Mouse (Mus musculus) ES-Bruce4 (cell line): ENCODE measurements at regions not wholly inside any gene's neighbourhood (a gene's known extent, or its start where the extent isn't known, plus 50 kb on each side); places are given as distances from the start of the nearest gene placed in this dataset.

ENCODE experiments used
- EP300 ChIP-seq: IDR thresholded peaks from 2 replicates; pipeline ENCODE4 v1.6.1; 2011; ENCODE audit warnings: low read depth, low read length; ENCODE audit not compliant: insufficient read depth
- POLR2A ChIP-seq: IDR thresholded peaks from one replicate; pipeline ENCODE4 v1.8.1; 2011; ENCODE audit warnings: low read length; ENCODE audit not compliant: insufficient read depth

DNA sequence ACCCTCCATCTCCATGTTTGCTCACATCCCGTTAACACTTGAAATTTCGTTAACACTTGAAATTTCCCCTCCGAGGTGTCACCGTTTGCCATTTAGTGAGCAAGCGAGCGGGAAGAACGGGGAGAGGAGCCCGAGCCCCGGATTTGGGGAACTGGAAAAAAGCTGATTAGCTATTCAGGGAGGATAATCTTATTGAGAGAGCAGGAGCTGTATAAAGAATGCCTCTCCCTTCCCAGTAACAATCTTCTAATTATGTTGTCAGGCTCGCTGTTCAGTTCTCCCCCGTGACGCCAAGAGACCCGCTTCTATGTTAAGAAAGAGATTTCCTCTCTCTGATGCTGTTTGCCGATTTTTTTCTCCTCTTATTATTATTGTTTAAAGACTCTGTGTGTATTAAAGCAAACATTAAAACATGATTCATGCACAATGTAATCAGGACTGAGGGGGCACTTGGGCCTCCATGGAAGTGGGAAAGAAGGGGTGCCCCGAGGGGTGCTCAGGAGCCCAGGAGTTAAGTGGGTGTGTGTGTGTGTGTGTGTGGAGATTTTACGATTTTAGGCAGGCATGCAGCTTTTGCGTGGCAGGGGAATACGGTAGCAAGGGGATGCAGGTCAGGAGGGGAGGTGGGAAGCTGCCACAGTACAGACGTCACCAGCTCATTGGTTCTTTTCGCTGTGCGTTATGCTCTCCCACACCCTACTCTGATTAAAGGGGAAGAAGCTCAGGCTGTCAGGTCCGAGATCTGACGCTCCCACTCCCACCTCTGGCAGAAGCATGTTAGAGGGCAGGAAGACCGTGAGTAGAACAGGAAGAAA is 64.2 kb upstream of the A230072I06Rik start:
- TF ChIP-seq POLR2A (no peak), EP300 (no peak)
